Mouse (Mus musculus) v-Abl transformed pro-B cells (cell line): ENCODE data around the gene Scmh1.

Experiments
- in situ Hi-C, 2 experiments: fragments of 400-800 bp; cut with MboI; formaldehyde crosslinking; loops; one replicate each; pipeline ENCODE4 v1.15.1; 2025; ENCODE audit not compliant: unreplicated experiment in 2 of 2

Scmh1 gene

DNA sequence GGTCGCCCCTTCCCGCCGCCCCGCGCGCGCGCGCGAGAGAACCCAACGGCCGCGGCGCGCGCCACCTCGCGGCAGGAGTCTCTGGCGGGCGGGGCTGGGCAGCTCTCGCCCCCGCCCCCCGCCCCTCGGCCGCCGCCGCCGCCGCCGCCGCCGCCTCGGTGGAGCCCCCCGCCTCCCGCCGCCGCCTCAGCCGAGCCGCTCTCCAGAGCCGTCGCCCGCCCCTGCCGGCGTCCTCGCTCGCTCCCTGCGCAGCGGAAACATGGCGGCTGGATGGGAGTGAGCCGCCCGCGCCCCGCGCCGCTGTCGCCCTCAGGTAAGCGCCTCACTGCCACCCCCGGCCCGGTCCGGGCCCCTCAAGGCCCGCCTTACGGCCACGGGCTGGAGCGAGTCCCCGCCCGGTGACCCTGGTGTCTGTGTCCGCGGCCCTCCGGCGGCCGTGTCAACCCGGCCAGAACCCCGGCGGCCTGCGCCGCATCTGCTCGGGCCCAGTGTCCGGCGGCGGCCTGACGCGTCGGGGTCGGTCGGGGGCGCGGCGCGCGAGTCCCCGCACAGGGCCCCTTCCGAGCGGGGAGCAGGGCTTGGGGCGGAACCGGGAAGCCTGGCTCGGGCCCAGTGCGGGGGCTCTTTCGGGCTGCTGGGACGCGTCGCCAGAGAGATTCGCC lies at the start of gene Scmh1:
Scmh1 (plus strand) TSS at position 138 of the 662 bp plus-strand sequence.
- in situ Hi-C loops, result loop anchor here (10.0 kb wide), 3 partner anchors 180 to 510 kb away; partner anchors contain the start of gene Gm8439 (in 1 of the 2)

DNA sequence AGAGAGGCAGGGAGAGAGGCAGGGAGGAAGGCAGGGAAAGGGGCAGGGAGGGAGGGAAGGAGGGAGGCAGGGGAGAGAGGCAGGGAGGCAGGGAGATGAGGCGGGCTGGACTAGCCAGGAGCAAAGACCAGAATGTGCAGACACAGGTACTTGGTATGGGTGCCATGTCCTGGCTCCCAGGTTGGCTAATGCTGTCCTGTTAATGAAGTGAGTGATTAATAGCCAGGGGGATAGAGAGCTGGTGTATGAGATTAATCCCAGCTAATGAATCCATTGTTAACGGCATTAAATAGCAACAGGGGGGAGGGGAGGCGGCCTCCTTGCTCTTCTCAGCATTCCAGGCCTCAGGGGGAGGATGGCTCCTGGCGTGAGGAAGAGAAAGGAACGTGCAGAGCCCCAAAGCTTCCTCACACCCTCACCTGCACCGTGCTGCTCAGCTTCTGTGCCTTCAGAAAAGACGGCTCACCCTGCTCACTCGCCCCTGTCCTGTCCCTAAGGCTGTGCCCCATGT lies 45.0 kb upstream of the Scmh1 start:
- in situ Hi-C loops, result loop anchor here in 1 of 2 experiments (25.0 kb wide), 1 partner anchor 448 kb away; no protein-coding TSS in a partner anchor

DNA sequence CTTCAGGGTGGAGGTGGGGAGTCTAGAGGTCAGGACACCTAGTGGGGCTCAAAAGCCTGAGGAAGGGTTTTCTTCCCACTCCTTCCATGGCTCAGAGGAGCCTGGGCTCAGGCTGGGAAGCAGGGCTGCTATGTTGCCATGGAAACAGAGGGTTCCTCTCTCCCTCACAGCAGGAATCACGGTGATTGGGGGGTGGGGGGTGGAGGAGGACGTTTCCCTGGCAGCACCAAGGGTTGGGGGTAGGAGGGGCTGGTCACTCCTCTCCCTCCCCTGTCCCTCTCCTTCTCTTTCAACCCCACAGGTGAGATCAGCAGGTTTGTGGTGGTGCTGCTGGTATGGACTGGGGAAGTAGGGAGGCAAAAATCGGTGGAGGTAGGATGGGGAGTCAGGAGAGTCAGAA lies 40.4 kb upstream of the Scmh1 start:
- in situ Hi-C loops, result loop anchor here in 1 of 2 experiments (25.0 kb wide), 1 partner anchor 452 kb away; no protein-coding TSS in a partner anchor

DNA sequence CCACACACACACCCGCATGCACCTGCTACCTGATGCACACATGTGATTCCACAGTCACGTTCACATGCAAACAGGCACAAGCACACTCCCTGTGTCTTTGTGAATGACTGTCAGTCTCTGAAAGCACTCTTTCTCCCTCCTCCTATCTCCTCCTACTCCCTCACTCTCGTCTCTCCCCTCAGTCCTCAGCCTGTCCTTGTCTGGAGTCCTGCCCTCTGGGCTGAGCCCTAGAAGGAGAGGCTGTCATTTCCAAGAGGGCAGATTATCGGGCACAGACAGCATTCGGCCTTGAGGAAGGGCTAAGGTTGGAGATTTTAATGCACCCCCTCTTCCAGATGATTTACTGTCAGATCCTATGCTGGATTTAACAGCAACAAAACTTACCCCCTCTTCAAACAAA lies 39.6 kb upstream of the Scmh1 start:
- in situ Hi-C loops, result loop anchor here in 1 of 2 experiments (25.0 kb wide), 1 partner anchor 453 kb away; no protein-coding TSS in a partner anchor

DNA sequence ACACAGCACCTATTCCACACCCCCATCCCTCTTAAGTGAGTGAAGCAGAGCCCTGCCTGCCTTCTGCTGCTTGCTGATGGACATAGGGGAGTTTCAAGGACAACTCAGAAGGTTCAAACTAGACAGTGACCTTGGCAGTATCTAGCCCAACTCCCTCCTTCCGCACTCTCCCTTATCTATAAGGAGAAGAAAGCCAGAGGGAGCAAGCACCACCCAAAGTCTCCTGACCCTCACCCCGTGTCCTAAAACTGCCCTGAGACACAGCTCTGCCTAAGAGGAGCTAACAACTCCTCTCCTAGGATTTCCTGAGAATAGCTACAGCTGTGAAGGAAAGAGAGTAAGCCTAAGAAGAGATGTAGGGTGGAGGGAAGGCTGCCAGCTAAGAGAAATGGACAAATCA lies 37.0 kb upstream of the Scmh1 start:
- in situ Hi-C loops, result loop anchor here in 1 of 2 experiments (25.0 kb wide), 1 partner anchor 456 kb away; no protein-coding TSS in a partner anchor

DNA sequence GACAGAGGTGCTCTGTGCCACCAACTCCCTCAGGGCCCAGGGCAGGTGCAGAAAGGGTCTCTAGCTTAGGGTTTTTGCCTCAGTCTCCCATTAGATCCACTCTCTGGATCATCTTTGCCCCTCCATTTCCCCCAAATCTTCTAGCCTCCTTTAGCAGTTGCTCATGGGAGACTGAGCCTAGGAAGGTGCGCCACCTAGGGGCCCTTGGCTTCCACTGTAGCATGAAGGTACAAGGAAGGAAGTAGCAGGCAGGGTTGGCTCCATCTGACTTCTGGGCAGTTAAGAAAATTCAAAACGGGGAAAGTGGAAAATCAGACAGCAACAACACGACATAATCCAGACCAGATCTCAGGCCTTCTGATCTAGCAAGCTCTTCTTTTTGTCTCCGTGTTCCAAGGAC lies 36.4 kb upstream of the Scmh1 start:
- in situ Hi-C loops, result loop anchor here in 1 of 2 experiments (25.0 kb wide), 1 partner anchor 456 kb away; no protein-coding TSS in a partner anchor

DNA sequence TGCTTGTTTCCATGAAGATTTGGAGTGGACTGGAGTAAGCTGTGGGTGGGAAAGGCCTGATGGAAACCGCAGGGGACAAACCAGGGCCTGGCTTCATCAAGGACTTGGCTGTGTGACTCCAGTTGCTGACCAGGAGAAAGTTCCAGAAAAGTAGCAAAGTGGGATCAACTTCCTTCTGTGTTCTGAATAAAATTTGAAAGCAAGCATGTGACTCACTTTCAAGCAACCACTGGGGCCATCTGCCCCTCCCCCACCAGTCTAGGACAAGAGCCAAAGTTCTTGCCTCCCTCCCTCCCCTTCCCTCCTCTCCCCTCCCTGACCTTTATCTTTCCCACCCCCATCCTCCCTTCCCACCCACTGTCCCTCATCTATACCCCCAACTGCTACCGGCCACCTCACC lies 35.9 kb upstream of the Scmh1 start:
- in situ Hi-C loops, result loop anchor here in 1 of 2 experiments (25.0 kb wide), 1 partner anchor 457 kb away; no protein-coding TSS in a partner anchor

DNA sequence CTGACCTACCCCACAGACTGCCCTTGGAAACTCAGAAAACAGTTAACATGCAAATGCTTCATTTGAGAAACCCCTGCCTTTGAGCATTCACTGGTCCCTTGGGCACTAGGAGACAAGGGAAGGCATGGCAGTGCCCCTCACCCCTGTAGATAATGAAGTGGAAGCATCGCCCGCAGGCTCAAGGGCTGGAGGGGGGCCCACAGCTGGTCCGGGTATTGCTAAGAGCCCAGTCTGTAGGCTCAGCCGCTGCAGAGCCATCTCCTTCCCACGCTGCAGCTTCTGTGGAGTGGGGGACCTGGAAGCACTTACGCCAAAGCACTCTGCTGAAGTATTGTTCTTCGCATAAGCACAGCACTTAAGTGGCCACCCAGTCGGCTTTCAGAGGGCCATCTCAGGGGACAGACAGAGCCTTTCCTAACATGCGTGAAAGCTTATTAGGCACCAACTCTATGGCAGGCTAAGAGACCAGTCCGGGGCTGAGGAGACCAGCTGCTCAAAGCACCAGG lies 35.2 kb upstream of the Scmh1 start:
- in situ Hi-C loops, result loop anchor here (5.0 to 25.0 kb wide), 2 partner anchors 143 to 458 kb away; no protein-coding TSS in a partner anchor

DNA sequence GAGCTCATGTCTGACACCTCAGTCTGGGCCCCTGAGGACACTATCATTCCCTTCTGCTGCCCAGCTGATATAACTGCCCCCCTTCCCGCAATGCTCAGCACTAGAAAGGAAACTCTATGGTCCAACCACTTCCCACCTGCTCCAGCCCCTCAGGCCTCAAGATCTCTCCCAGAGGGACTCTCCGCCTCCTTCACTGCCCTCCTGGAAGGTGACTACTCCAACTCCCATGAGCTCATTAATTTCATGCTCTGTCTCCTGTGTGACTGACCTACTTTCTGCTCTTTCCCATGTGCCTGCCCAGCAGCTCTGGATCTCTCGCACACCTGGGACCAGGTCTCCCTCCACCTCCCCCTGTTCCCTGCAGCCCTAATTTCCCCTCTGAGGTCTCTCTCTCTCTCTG lies 32.2 kb upstream of the Scmh1 start:
- in situ Hi-C loops, result loop anchor here (5.0 to 25.0 kb wide), 2 partner anchors 146 to 461 kb away; no protein-coding TSS in a partner anchor

DNA sequence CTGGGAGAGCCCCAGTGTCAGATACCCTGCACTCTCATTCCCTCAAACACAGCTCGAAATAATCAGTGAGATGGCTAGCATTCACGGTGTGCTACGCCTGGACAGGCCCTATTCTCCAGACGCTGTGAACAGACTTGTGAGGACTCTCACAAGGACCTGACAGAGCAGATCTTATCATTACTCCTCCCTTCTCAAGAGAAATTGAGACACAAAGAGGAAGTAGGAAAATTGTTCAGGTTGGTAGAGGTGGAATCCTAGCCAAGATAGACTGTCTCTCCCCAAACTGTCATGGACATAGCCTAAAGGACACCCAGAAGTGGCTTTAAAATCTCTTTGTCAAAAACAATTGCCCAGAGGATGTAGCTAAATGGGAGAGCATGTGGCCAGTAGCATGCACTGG lies 31.3 kb upstream of the Scmh1 start:
- in situ Hi-C loops, result loop anchor here (5.0 to 25.0 kb wide), 2 partner anchors 147 to 462 kb away; no protein-coding TSS in a partner anchor

DNA sequence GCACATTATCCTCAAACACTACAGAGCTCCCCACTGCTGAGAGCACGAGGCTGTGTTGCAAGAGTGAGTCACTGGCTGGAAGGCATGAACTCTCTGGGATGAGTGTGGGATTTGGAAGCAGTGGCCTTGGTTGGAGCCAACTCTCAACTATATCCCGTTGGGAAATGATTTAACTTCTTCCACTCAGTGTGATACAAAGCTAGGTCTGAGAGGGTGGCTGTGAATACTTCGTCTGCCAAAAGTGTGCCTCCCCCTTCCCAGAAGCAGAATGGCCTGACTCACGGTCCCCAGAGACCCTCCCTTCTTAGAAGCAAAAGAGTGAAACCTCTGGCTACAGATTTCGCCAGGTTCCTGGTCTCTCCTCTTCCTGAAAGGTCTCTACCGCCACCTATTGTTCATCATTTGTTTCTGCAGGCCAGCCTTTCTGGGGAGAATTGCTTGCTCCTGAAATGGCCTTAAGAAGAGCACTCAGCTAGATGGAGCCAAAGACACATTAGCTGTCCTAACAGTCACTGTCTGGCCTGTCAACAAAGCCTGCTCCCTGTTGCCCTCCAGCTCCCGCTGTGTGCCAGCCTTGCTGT lies 24.2 kb upstream of the Scmh1 start:
- in situ Hi-C loops, result loop anchor here in 1 of 2 experiments (10.0 kb wide), 1 partner anchor 374 kb away; no protein-coding TSS in a partner anchor

DNA sequence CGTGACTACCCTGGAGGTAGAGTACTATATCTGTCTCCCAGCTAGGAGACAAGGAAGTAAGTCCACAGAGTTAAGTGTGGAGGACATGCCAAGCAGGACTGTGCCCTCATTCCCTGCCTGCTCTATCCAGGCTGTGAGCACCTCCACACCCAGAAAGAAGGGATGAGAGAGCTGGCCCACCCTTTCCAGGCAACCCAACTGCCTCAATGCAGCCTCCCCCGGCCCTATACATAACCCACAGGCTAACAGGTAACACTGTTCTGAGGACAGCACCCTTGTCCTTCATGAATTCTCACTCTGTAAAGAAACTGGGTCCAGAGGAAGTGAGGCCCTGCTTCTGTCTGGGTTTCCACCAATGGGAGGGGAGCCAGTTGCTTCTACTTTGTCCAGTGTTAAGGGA lies 19.6 kb upstream of the Scmh1 start:
- in situ Hi-C loops, result loop anchor here (5.0 to 10.0 kb wide), 2 partner anchors 297 to 369 kb away; no protein-coding TSS in a partner anchor

DNA sequence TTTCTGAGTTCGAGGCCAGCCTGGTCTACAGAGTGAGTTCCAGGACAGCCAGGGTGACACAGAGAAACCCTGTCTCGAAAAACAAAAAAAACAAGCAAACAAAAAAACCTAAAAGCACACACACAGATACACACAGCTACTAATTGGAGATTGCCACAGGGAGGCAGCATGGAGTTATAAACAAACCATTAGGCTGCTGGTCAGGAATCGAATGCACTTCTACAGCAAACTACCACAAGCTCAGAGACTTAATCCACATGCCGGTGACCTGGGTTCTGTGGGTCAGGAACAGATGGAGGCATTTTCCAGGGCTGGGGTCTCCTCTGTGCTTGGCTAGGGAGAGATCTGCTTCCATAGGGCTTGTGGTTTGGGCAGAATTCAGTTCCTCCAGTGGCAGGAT lies 17.6 kb upstream of the Scmh1 start:
- in situ Hi-C loops, result loop anchor here (5.0 to 10.0 kb wide), 2 partner anchors 295 to 367 kb away; no protein-coding TSS in a partner anchor

DNA sequence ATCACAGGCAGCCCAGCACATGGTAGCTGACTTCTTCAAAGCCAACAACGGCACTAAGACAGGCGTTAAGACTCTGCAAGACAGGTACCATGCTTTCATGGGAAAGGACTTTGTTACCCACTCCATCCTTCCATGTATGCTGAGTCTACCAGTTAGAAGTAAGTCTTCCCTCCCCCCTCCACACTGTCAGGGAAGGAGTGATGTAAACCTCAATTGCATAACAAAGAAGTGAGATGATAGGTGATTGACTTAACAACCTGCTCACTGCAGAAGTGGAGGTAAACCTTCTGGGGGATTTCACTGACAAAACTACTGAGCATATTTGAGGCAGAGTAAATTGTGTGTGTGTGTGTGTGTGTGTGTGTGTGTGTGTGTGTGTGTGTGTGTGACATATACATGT lies 17.1 kb upstream of the Scmh1 start:
- in situ Hi-C loops, result loop anchor here (5.0 to 10.0 kb wide), 2 partner anchors 294 to 367 kb away; no protein-coding TSS in a partner anchor

DNA sequence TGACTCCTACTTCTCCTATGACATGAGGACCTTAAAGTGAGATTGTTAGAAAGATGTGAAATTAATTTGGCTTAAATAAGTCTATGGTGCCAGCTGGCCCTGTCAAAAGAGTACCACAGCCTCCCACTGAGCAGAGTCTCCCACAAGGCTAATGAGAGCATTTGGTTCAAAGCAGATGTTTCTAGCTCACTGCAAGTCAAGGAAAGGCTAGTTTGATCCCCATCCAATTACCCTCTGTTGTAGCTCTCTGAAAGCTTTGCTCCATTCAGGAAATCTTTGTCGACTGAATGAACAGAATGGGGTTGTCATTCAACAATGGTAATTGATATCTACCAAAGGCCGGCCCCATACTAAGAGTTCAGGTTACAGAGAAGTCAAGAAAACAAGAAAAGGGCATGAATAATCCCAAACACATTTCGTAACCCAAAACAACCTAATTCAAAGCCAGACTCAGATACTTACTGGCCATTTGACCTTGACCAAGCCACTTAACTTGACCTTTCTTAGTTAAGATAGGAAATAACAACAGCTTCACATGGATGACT lies 16.0 kb upstream of the Scmh1 start:
- in situ Hi-C loops, result loop anchor here (5.0 to 10.0 kb wide), 2 partner anchors 293 to 366 kb away; no protein-coding TSS in a partner anchor

DNA sequence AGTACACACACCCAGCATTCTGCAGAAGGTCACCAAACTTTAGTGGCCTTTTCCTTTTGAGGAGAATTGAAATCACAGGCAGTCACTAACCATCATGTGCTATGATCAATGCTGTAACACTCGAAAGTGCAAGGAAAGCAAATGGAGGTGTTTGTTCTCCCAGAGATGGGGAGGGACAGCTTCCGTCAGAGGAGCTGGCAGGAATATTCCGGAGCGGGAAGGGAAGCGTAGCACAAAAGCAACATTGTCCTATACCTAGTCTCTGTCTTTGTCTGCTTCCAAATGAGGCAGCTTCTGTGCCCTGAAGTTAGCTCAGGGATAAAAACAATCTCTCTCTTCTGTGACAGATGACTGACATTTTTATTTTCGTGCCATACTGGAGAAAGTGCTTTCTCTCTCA lies 15.5 kb upstream of the Scmh1 start:
- in situ Hi-C loops, result loop anchor here (5.0 to 10.0 kb wide), 2 partner anchors 293 to 365 kb away; no protein-coding TSS in a partner anchor

DNA sequence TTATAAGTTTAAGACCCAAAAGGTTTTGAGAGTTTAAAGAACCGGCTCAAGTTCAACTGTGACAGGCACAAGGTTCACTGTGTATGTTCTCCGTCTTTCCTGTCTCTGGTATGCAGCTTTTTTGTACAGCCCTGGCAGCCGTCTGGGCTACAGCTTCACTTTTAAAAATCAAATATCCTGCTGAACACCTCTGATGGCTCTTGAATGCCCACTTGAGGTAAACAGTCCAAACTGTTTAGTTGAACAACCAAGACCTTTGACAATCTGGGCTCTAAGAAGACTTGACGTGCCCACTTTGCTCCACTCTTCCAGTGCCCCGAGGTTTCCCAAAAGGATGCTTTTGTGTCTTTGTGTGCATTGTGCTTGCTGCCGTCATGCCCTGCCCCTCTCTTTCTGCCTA lies 13.5 kb upstream of the Scmh1 start:
- in situ Hi-C loops, result no loop called here

DNA sequence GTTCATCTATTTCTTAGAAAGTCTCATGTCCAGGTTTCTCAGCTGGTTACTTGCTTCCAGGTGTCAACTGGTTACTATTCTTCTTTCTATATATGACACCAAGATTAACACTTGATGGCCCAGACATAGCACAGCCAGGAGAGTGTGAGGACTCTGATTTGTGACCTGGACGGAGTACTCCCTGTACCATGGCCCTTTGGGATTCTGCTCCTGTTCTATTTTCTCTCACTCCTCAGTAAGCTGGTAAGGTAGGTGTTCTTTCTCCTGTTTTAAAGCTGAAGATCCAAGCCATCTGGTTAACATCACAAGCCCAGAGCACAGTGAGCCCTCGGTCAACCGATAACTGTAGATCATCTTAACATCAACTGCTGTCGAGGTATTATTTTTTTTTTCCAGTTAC lies 12.7 kb upstream of the Scmh1 start:
- in situ Hi-C loops, result no loop called here

DNA sequence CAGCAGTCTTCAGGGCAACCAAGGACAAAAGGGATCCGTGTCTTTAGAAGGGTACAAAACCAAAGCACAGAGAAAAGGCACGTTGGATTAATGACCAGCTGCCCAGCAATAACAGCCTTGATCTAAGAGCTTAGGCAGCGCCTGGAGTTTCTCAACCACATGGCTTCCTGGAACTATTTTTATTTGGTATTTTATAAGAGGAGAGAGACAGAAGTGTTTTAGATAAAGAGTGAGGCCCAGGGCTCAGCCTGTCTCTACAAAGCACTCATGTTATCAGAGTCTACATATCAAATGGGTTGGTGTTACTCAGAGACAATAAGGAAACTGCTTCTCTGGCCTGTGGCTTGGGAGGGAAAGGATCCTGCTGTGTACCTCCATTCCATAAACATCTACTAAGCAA lies 12.3 kb upstream of the Scmh1 start:
- in situ Hi-C loops, result no loop called here

DNA sequence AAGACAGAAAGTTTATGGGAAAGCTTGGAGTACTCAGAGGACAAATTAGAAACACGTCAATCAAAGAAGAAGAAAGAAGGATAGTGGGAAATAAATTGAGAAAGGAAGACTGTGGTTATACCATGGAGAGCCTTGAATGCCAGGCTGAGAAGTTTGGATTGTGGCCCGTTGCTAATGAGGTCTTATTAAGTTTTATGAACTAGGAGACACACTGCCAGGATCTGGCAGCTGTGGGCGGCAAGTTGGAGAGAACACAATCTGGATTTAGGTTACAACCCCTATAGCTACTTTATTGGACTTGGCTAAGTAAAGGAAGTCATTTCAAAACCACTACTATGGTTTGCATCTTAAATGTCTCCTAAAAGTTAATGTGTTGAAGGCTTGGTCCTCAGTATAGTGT lies 4.8 kb upstream of the Scmh1 start:
- in situ Hi-C loops, result loop anchor here (10.0 kb wide), 3 partner anchors 185 to 515 kb away; partner anchors contain the start of gene Gm8439 (in 1 of the 2)
